Mouse (Mus musculus) left cerebral cortex, postnatal 25 days (tissue): ENCODE data around the gene Fndc10. TPM values are rescaled to one million over a fixed set of nuclear protein-coding genes. Genes with fewer than 3 reads are reported as not detected.
A peak's percentile ranks its signal among the peaks of the same experiment; 100 is the strongest.
"Not testable (repeated sequence)": the region's sequence is repeated elsewhere in the genome, so short reads cannot be mapped to it uniquely, and the experiment has no call there.

ENCODE experiments used
- DNase-seq, 2 experiments: peaks; one replicate each; pipeline ENCODE4 v3.0.0; 2022; ENCODE audit warnings: low spot score in 2 of 2, mixed read lengths in 1 of 2
- intact Hi-C: fragments of 180-260 bp; cut with DNase I; formaldehyde crosslinking; loops from one replicate; pipeline ENCODE4 v1.15.1; 2025
- total RNA-seq, 2 experiments: library from RNA; stranded (reverse); gene quantifications; 2 replicates each; pipeline ENCODE4 v1.2.3; 2021

The Fndc10 gene
- total RNA-seq = 10 to 100 TPM; 26.5 to 29.2 TPM

GRCm38 (mm10) chr4:155694111-155694481 lies at the start of gene Fndc10:
Fndc10 (plus strand) TSS chr4:155694342.
- intact Hi-C loops = loop anchor here (2.0 to 5.0 kb wide), 2 partner anchors 69 to 212 kb away; partner anchors contain the start of gene Cdk11b
- peak; percentile 74 to 80 for DNase-seq

GRCm38 (mm10) chr4:155645308-155645707 lies 48.8 kb upstream of the Fndc10 start, which contains the start of gene Gm10563:
Gm10563 (minus strand) TSS chr4:155645408.
- intact Hi-C loops, DNase-seq: not testable (repeated sequence)

GRCm38 (mm10) chr4:155645721-155646120 lies 48.4 kb upstream of the Fndc10 start:
- no peak for DNase-seq
- intact Hi-C loops = no loop called here

GRCm38 (mm10) chr4:155649355-155649754 lies 44.8 kb upstream of the Fndc10 start:
- intact Hi-C loops = no loop called here
- DNase-seq = no peak

GRCm38 (mm10) chr4:155651553-155652269 lies 42.4 kb upstream of the Fndc10 start:
- intact Hi-C loops = no loop called here
- no peak for DNase-seq

DNA sequence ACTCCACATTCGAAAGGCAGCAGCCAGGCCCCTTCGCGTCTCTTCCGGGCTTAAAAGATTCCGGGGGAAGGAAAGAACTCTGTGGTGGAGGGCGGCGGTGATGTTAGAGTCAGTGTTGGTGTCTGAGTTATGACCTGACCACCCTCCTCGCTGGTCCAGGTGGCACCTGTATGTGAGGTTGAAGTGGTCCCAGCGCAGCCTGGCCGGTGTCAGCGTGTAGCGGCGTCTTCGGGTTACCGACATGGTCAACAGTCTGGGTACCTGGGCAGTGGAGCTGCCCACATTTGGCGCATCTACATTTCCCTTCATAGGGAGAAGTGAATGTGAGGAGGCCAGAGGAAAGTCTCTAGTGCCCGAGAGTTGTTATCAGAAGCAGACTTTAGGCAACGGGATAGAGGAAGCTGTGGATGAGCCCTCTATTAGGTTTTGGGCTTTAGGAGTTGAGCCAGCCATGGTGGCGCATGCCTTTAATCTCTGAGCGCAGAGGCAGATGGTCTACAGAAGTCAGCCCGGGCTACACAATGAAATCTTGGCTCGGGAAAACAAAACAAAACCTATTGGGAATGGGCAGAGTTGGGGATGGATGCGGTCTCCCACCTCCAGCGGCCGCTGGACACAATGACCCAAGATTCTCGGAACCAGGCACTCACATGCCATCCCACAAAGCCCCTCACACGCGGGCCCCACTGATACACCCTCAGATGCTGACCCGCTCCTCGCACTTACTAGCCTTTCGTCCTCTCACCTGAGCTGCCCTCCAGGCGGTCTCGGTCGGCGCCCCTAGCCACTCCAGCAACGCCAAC lies 41.7 kb upstream of the Fndc10 start:
- intact Hi-C loops = no loop called here

GRCm38 (mm10) chr4:155653086-155653450 lies 41.1 kb upstream of the Fndc10 start, which contains the start of gene Mmp23:
Mmp23 (minus strand) TSS chr4:155653384.
- DNase-seq = no peak
- intact Hi-C loops = no loop called here

More for the DNA sequence above, 41.7 kb upstream of the Fndc10 start:
- DNase-seq = no peak

- no peak for DNase-seq
- intact Hi-C loops = no loop called here
Measured at GRCm38 (mm10) chr4:155653451-155654182, 40.5 kb upstream of the Fndc10 start.

DNA sequence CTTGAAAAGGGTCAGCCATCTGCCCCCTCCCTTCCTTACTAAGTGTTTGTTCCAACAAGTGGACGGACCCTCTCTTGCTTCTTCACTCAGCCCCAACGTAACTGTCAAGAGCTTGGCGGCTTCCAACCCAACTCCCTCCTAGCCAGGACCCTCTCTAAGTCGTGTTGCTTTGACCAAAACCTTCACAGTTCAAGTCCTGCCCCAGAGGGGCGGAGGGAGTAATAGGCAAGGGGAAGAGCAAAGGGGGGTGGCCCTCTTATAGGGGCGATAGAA lies 40.0 kb upstream of the Fndc10 start:
- intact Hi-C loops = no loop called here
- no peak for DNase-seq

DNA sequence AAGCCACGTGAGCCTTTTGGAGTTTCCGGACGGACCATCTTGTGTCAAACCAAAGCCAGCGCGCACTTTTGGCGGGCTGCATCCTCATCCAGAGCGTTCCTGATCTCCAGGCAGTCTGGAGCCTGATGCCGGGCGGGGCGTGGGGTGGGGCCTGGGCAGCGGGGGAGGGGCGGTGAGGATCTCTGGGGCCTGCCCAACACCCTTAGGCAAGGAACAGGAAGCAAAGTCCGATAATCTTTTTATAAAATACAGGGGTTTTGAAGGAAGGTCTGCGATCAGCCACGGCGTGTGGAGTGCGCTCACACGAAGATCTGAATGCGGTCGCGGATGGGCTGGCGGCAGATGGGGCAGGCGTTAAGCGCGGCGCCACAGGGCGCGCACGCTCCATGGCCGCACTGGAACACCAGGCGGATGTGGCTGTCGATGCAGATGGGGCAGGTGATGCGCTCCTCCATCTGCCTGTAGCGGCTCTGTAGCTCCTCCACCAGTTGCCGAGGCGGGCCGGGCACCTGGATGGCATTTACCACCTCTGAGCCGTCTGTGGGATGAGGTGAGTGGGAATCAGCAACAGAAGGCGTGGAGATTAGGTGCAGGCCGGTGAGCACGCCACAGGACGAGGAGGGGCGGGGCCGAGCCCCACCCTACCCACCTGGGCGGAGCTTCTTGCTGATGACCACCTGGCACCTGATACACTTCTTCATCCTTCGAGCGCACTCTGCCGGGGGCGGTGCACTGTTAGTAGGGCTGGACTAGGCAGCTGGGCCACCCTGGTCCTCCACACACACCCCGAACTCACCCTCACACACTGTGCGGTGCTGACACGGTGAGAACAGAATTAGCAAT lies 39.5 kb upstream of the Fndc10 start:
- DNase-seq = no peak
- intact Hi-C loops = no loop called here

DNA sequence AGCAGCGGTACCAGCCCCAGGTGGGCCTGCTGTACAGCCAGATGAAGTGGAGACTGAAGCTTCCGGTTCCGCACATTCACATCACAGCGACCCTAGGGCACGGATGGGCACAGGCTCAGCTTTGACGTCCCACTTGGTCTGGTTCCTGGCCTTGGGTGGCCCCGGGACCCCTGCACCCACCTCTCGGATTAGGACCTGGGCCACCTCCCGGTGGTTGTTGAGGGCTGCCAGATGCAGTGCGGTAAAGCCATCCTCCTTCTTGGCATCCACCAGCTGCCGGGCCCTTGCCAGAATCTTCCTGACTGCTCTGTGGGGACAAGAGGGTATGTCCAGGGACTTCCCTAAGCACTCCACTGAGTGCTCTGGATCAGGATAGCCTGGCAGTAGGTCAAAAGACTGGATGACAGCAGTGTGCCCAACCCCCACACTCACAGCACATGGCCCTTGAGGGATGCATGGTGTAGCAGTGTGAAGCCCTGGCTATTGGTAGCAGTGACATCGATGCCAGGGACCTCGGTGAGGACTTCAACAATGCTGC lies 37.9 kb upstream of the Fndc10 start:
- DNase-seq = no peak
- intact Hi-C loops = no loop called here

GRCm38 (mm10) chr4:155658961-155659360 lies 35.2 kb upstream of the Fndc10 start:
- DNase-seq = no peak
- intact Hi-C loops = no loop called here

DNA sequence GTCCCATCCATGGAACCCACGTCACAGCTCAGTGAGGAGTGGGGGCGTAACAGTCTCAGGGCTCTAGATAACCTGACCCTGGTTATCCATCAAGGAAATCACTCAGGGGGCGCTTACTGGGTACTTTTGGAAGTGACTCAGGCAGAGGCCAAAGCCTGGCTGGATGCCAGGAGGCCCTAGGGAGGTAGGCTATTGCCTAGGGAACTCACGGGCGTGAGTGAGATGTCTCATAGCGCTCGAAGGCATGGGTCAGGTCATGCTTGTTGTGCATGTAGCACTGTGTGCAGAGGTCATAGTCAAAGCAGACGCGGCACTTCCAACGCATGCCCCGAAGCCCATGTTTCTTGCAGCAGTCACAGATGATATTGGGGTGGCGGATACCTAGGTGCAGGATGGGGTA lies 33.5 kb upstream of the Fndc10 start:
- intact Hi-C loops = no loop called here
- no peak for DNase-seq

DNA sequence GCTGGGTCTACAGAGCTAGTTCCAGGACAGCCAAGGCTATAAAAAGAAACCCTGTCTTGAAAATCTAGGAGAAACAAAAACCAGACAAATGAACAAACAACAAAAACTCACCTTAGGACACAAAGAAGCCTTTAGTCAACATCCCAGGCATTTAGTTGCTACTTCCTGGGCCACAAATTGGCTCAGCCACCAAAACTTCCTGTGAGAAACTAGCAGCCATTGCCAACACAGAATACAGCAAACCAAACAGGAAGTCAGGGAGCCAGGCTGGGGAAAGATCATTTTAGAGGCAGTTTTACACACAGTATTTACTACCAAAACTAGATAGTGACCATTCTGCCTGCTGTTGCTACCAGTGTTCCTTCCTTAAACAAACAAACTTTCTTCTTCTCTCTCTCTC lies 27.2 kb upstream of the Fndc10 start:
- intact Hi-C loops = no loop called here
- no peak for DNase-seq

DNA sequence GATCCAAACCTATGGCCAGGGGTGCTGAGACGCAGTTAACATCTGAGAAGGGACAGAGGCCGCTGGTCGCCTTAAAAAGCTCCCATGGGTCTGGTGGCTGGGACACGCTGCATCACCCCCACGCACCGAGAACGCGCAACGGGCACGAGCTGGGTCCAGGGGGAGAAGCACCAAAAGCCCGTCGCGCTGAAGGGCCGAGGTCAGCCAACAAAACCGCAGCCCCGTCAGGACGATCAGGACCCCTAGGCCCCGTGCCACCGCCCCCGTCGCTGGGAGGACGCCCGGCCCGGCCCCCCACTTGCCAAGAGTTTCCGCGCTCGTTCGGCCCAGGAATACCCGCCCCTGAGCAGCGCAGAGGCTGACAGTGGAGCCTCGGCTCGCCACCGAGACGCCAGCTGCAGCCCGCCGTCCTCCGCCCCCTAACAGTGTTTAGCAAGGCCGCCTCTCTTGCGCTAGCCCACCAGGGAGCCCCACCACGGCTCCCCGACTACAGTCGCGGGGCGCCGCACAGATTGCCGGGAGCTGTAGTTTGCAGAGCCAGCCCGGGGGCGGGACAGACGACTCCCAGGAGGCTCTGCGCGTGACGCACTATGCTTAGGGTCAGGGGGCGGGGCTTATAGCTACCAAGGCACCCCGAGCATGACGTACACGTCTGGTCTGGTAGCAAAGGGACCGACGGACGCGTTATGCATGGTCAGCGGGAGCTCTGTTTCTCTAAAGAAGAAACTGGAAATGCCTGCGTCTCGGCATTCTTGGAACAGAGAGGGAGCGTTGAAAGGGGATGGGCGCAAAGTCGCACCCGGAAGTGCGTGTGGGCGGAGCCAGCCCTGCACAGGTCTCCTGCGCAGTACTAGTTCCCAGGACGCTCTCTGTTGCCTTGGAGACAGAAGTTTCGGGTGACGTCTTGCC lies 25.2 kb upstream of the Fndc10 start, which contains the start of gene Mib2:
Gene Mib2 (minus strand): TSS at position 510 of the 909 bp plus-strand sequence.
- intact Hi-C loops = loop anchor here (1.0 kb wide), 1 partner anchor 26 kb away; no protein-coding TSS in a partner anchor
- DNase-seq = peak; percentile 98 to 99

DNA sequence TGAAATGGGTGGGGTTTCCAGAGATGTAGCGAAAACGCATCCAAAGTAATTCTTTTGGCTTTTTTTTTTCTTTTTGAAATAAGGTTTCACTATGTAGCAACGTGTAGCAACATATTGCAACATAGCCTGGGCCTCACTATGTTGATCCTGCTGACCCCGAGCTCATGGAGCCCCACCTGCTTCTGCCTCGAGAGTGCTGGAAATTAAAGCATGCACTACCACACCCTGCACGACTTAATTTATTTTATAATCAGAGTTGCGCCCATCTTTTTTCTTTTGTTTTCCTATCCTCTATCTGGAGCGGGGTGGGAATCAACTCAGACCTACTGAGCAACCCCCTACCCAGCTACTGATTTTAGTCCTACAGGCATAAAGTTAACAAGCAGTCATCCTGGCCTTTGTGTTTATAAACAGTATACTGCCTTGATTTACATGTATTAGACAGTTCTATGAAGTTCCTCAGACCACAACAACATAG lies 24.5 kb upstream of the Fndc10 start:
- DNase-seq = no peak
- intact Hi-C loops = loop anchor here (1.0 kb wide), 1 partner anchor 26 kb away; no protein-coding TSS in a partner anchor

DNA sequence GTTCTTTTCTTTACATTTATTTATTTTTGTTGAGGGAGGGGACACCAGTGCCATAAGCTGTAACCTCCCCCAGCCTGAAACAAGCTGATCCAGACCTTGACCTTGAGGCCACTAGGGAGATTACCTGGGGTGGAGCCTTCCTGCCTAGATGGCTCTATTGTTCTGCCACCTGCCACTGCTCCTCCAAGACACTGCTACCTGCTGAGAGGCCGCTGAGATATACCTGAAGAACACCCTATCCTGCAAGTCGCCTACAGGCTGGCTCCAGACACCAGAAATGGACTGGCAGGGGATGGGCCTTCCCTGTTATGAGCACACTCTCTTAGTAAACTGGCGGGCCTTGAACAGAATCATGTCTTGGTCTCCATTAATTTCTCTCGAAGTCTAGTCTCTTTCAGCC lies 23.9 kb upstream of the Fndc10 start:
- DNase-seq, intact Hi-C loops: not testable (repeated sequence)

- no peak for DNase-seq
- intact Hi-C loops = no loop called here
Measured at GRCm38 (mm10) chr4:155672082-155672481, 22.1 kb upstream of the Fndc10 start.
